Mouse (Mus musculus) hindlimb bud, embryonic 11.5 days (tissue): ENCODE data around the gene Strip2.

ENCODE experiments used
- DNase-seq: peaks from one replicate; pipeline ENCODE4 v3.0.0-alpha.2; 2012; ENCODE audit warnings: low read depth, low spot score; ENCODE audit errors: extremely low spot score

Strip2 gene

GRCm38 (mm10) chr6:29998771-29999170 lies 82.0 kb downstream of the Strip2 start:
- no peak for DNase-seq

DNA sequence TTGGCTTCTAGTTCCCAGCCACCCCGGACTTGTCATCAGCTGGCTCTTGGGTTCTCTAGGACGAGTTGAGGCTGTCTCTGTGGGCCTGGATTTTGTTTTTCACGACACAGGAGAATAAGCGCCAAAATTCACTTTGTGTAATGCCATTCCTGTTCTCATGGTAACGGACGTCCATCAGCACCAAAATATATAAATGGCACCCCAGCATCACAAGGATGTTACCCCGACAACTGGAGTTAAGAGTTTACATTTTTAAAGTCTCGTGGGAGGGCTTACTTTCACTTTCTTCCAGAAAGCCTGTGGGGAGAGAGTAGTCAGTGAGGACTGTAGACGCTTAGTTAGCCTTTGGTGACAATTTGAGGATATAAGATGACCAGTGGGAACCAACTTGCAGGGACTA lies 85.8 kb downstream of the Strip2 start:
- no peak for DNase-seq

DNA sequence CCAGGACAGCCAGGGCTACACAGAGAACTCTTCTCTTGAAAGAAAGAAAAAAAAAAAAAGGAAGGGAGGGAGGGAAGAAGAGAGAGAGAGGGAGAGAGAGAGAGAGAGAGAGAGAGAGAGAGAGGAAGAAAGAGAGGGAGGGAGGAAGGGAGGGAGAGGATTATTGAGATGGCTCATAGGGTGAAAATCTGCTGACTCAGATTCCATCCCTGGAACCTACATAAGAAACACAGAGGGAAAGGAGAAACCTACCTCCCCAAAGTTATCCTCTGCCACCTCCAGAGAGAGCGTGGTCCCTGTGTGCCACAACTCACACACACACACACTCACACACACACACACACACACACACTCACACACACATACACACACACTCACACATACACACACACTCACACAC lies 89.0 kb downstream of the Strip2 start:
- no peak for DNase-seq

DNA sequence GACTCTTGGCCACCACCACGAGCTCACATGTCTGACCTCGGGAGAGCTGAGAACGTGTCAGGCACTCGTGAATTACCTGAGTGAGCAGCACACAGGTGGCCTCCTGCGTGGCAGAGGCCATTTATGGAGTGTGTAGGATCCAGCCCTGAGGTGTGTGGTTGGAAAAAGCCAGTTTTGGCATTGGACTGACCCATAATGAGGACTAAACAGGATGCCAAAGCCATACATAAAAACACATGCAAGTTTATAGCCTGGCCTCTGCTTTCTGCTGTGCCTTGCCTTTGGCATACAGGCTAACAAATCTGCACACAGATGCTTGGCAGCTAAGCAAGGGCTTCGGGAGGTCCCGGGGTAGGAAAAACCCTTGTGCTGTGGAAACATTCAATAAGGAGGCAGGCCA lies 92.4 kb downstream of the Strip2 start:
- no peak for DNase-seq
